Mouse (Mus musculus) kidney, postnatal 0 days (tissue): ENCODE measurements at regions not wholly inside any gene's neighbourhood (a gene's known extent, or its start where the extent isn't known, plus 50 kb on each side); places are given as distances from the start of the nearest gene placed in this dataset.

Experiments
- ATAC-seq: fragments of 200-750 bp; cut with Nextera tagmentation; replicated peaks from 2 replicates; pipeline ENCODE4 v1.8.0; 2017; ENCODE audit warnings: low read depth, moderate number of reproducible peaks, moderate TSS enrichment, moderate library complexity; ENCODE audit not compliant: low FRiP score
- DNase-seq: peaks from one replicate; pipeline ENCODE4 v3.0.0-alpha.2; 2016; ENCODE audit warnings: low spot score
- H3K27ac ChIP-seq: fragments of 300-500 bp; sonication (generic); 2 replicates; pipeline ENCODE4 v1.5.1; 2014; ENCODE audit warnings: mild to moderate bottlenecking
- H3K27me3 ChIP-seq: fragments of 300-500 bp; sonication (generic); 2 replicates; pipeline ENCODE4 v1.6.1; 2014; ENCODE audit warnings: low read length, mixed read lengths; ENCODE audit not compliant: insufficient read depth
- H3K36me3 ChIP-seq: fragments of 300-500 bp; sonication (generic); 2 replicates; pipeline ENCODE4 v1.6.1; 2014; ENCODE audit warnings: low read length, mixed read lengths; ENCODE audit not compliant: insufficient read depth
- H3K4me1 ChIP-seq: fragments of 300-500 bp; sonication (generic); replicated peaks from 2 replicates; pipeline ENCODE4 v1.6.1; 2014; ENCODE audit warnings: antibody characterized with exemption, low read length, mixed read lengths; ENCODE audit not compliant: insufficient read depth
- H3K4me2 ChIP-seq: fragments of 300-500 bp; sonication (generic); 2 replicates; pipeline ENCODE4 v1.6.1; 2014; ENCODE audit warnings: mild to moderate bottlenecking, low read length, moderate library complexity, mixed read lengths
- H3K4me3 ChIP-seq: fragments of 300-500 bp; sonication (generic); replicated peaks from 2 replicates; pipeline ENCODE4 v1.5.1; 2014; ENCODE audit warnings: low read depth, low read length
- H3K9ac ChIP-seq: fragments of 300-500 bp; sonication (generic); 2 replicates; pipeline ENCODE4 v1.6.1; 2014; ENCODE audit warnings: low read depth, low read length
- H3K9me3 ChIP-seq: fragments of 300-500 bp; sonication (generic); replicated peaks from 2 replicates; pipeline ENCODE4 v1.6.1; 2016; ENCODE audit warnings: low read length, inconsistent platforms, mixed read lengths
- CTCF ChIP-seq: IDR thresholded peaks from 2 replicates; pipeline ENCODE4 v1.5.1; 2016; ENCODE audit warnings: antibody characterized with exemption, low read depth, mild to moderate bottlenecking, moderate library complexity
- WGBS: fragments of 180-500 bp; shearing (Covaris S2); extraction: QIAGEN DNeasy Blood & Tissue Kit; methylation state at CpG from one replicate; pipeline ENCODE4 v1.1.7; 2014; 5-methylcytosine and 5-hydroxymethylcytosine counted together

- WGBS, result 60% methylated on average over 7 of the region's 7 CpGs
Observed at GRCm38 (mm10) chr14:100426399-100426798, 141.9 kb upstream of the Klf12 start.

GRCm38 (mm10) chr14:100423790-100424189 lies 139.3 kb upstream of the Klf12 start:
- Histone ChIP-seq H3K27ac (no peak overlapping the region), H3K27me3 (no peaks in the 10 kb centered on the region), H3K9me3 (no peaks in the 10 kb centered on the region), H3K4me3 (no peak overlapping the region), H3K4me1 (no peaks in the 10 kb centered on the region), H3K9ac (no peak overlapping the region), H3K36me3 (no peaks in the 10 kb centered on the region), H3K4me2 (no peak overlapping the region)
- DNase-seq, result no peak
- no peak for TF ChIP-seq CTCF
- no peak for ATAC-seq
- WGBS, result 68% methylated on average over 4 of the region's 4 CpGs

More at GRCm38 (mm10) chr14:100426399-100426798, 141.9 kb upstream of the Klf12 start:
- no peaks in the 10 kb centered on the region for H3K4me1 ChIP-seq
- no peak overlapping the region for H3K4me3 ChIP-seq
- H3K9ac ChIP-seq, result no peak overlapping the region
- H3K27me3 ChIP-seq, result no peaks in the 10 kb centered on the region
- H3K27ac ChIP-seq, result no peak overlapping the region
- DNase-seq (no peak), ATAC-seq (no peak)
- H3K9me3 ChIP-seq, result no peaks in the 10 kb centered on the region
- no peak overlapping the region for H3K4me2 ChIP-seq
- TF ChIP-seq CTCF, result no peak
- no peaks in the 10 kb centered on the region for H3K36me3 ChIP-seq

- H3K27ac ChIP-seq, result no peak overlapping the region
- H3K9me3 ChIP-seq, result no peaks in the 10 kb centered on the region
- ATAC-seq (no peak), DNase-seq (no peak)
- no peak overlapping the region for H3K4me2 ChIP-seq
- H3K27me3 ChIP-seq, result no peaks in the 10 kb centered on the region
- H3K9ac ChIP-seq, result no peak overlapping the region
- no peaks in the 10 kb centered on the region for H3K4me1 ChIP-seq
- no peaks in the 10 kb centered on the region for H3K36me3 ChIP-seq
- no peak for TF ChIP-seq CTCF
- no peak overlapping the region for H3K4me3 ChIP-seq
- 81% methylated on average over 4 of the region's 4 CpGs for WGBS
Observed at GRCm38 (mm10) chr14:100421666-100422065, 137.2 kb upstream of the Klf12 start.

GRCm38 (mm10) chr14:100415099-100415498 lies 130.6 kb upstream of the Klf12 start:
- Histone ChIP-seq H3K4me1 (no peaks in the 10 kb centered on the region), H3K4me2 (no peak overlapping the region), H3K9ac (no peak overlapping the region), H3K9me3 (no peaks in the 10 kb centered on the region), H3K36me3 (no peaks in the 10 kb centered on the region), H3K27me3 (no peaks in the 10 kb centered on the region), H3K4me3 (no peak overlapping the region), H3K27ac (no peak overlapping the region)
- TF ChIP-seq CTCF, result no peak
- DNase-seq (no peak), ATAC-seq (no peak)
- 36% methylated on average over 4 of the region's 4 CpGs for WGBS

- no peak for ATAC-seq
- Histone ChIP-seq H3K9me3 (no peaks in the 10 kb centered on the region), H3K9ac (no peak overlapping the region), H3K36me3 (no peaks in the 10 kb centered on the region), H3K4me3 (no peak overlapping the region), H3K4me1 (no peaks in the 10 kb centered on the region), H3K27me3 (no peaks in the 10 kb centered on the region), H3K4me2 (no peak overlapping the region), H3K27ac (no peak overlapping the region)
- 90% methylated on average over 1 of the region's 1 CpGs for WGBS
- no peak for TF ChIP-seq CTCF
- DNase-seq, result no peak
Observed at GRCm38 (mm10) chr14:100412211-100412610, 127.7 kb upstream of the Klf12 start.

- H3K4me2 ChIP-seq, result no peak overlapping the region
- no peaks in the 10 kb centered on the region for H3K4me1 ChIP-seq
- WGBS, result 52% methylated on average over 5 of the region's 5 CpGs
- H3K9ac ChIP-seq, result no peak overlapping the region
- H3K9me3 ChIP-seq, result no peaks in the 10 kb centered on the region
- no peak overlapping the region for H3K27ac ChIP-seq
- ATAC-seq (no peak), DNase-seq (peak; percentile 4)
- H3K36me3 ChIP-seq, result no peaks in the 10 kb centered on the region
- TF ChIP-seq CTCF, result no peak
- no peak overlapping the region for H3K4me3 ChIP-seq
- H3K27me3 ChIP-seq, result no peaks in the 10 kb centered on the region
Observed at GRCm38 (mm10) chr14:100397191-100397590, 112.7 kb upstream of the Klf12 start.
